Mouse (Mus musculus) intestine, embryonic 14.5 days (tissue): Measurements from ENCODE around the gene Plcb1. TPM values are rescaled to one million over a fixed set of nuclear protein-coding genes. Genes with fewer than 3 reads are reported as not detected.
"Not testable (repeated sequence)": the region's sequence is repeated elsewhere in the genome, so short reads cannot be mapped to it uniquely, and the experiment has no call there.

Experiments
- ATAC-seq: fragments of 200-750 bp; cut with Nextera tagmentation; replicated peaks from 2 replicates; pipeline ENCODE4 v1.8.0; 2017; ENCODE audit warnings: low read depth, moderate number of reproducible peaks, moderate TSS enrichment, moderate library complexity; ENCODE audit not compliant: low FRiP score, low TSS enrichment
- DNase-seq: peaks from one replicate; pipeline ENCODE4 v3.0.0-alpha.2; 2018; ENCODE audit warnings: low spot score
- H3K27ac ChIP-seq: fragments of 300-500 bp; sonication (generic); 2 replicates; pipeline ENCODE4 v1.5.1; 2014; ENCODE audit warnings: low read depth, mild to moderate bottlenecking, control low read depth
- H3K27me3 ChIP-seq: fragments of 300-500 bp; sonication (generic); replicated peaks from 2 replicates; pipeline ENCODE4 v1.6.1; 2014; ENCODE audit warnings: low read length, control low read depth; ENCODE audit not compliant: control insufficient read depth, insufficient read depth
- H3K36me3 ChIP-seq: fragments of 300-500 bp; sonication (generic); 2 replicates; pipeline ENCODE4 v1.6.1; 2014; ENCODE audit warnings: low read length, control low read depth; ENCODE audit not compliant: control insufficient read depth, insufficient read depth
- H3K4me1 ChIP-seq: fragments of 300-500 bp; sonication (generic); replicated peaks from 2 replicates; pipeline ENCODE4 v1.6.1; 2014; ENCODE audit warnings: low read length, control low read depth, mixed read lengths; ENCODE audit not compliant: control insufficient read depth, insufficient read depth
- H3K4me2 ChIP-seq: fragments of 300-500 bp; sonication (generic); 2 replicates; pipeline ENCODE4 v1.6.1; 2014; ENCODE audit warnings: low read length
- H3K4me3 ChIP-seq: fragments of 300-500 bp; sonication (generic); 2 replicates; pipeline ENCODE4 v1.5.1; 2014; ENCODE audit warnings: low read depth, low read length, control low read depth, mixed read lengths
- H3K9ac ChIP-seq: fragments of 300-500 bp; sonication (generic); 2 replicates; pipeline ENCODE4 v1.6.1; 2014; ENCODE audit warnings: mild to moderate bottlenecking, low read length
- H3K9me3 ChIP-seq: fragments of 300-500 bp; sonication (generic); 2 replicates; pipeline ENCODE4 v1.6.1; 2016; ENCODE audit warnings: low read length, control low read depth; ENCODE audit not compliant: control insufficient read depth
- WGBS: fragments of 180-500 bp; shearing (Covaris S2); extraction: QIAGEN DNeasy Blood & Tissue Kit; methylation state at CpG from one replicate; pipeline ENCODE4 v1.1.7; 2014; 5-methylcytosine and 5-hydroxymethylcytosine counted together
- polyA plus RNA-seq: library from polyadenylated mRNA; unstranded; fragments of >200 nt; fragmentation: Nextera tagmentation; extraction: Ambion mirVana; gene quantifications from 2 replicates; pipeline ENCODE4 v1.2.1, GENCODE M21; 2014

Gene Plcb1
- polyA plus RNA-seq, 1 experiment from 2014 or later, result 14.0 TPM

DNA sequence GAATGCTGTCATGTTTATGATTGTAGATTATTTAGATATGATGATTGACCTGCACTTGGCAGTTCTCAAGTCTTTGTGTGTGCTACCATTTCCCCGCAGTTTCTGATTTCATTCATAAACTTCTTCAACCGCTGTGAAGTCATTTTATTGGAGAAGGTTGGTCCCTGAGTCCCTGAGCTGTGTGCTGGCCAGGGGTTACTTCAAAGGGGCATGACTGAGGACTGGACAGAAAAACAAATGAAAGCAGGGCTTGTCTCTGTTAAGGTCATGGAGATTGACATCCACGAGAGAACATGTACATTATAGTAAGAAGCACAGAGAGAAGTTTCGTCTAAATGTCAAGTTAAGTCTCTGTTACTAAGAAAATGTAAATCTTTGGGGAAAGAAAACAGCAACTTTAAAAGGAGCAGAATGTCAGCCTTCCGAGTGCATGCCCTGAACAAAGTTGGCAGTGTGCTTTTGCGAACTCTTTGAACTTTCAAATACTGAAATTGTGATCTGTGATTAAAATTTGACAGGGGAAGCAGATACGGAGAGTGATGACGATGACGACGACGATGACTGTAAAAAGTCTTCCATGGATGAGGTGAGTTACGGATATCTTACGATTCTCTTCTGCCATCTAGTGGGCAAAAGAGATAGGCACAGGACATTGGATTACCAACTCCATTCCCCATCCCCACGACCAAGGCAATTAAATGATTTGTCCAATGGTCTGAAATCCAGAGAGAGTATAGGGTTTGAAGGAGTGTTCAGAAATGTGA, 544.1 kb downstream of the Plcb1 start:
- H3K4me2 ChIP-seq, result peak overlapping the region; percentile 44
- no peak overlapping the region for H3K27ac ChIP-seq
- DNase-seq (peak; percentile 67), ATAC-seq (peak; percentile 54; the same call in 1 of the 2 replicates)
- WGBS, result 8% methylated on average over 14 of the region's 14 CpGs
- no peaks in the 10 kb centered on the region for H3K36me3 ChIP-seq
- no peaks in the 10 kb centered on the region for H3K27me3 ChIP-seq
- no peak overlapping the region for H3K9ac ChIP-seq
- H3K9me3 ChIP-seq, result no peaks in the 10 kb centered on the region
- peak overlapping the region; percentile 6; the same call in 1 of the 2 replicates for H3K4me3 ChIP-seq
- H3K4me1 ChIP-seq, result no peaks in the 10 kb centered on the region

DNA sequence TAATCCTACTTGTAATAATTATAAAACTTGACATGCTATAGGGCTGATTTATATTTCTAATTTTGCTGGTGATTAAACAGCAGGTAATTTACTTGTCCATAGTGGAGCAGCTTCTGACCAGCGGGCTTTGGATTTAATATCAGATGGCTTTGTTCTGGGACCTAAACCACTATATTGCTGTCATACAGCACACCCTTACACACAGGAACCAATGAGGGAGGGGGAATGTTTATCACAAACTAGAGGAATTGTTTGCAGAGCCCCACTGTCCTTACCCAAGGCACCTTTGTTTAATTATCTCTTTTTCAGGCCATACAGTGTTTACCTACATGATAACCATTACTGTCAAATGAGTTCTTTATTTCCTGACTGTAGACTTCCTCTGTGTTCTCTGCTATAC, 546.0 kb downstream of the Plcb1 start:
- Histone ChIP-seq H3K36me3 (no peaks in the 10 kb centered on the region), H3K27me3 (no peaks in the 10 kb centered on the region), H3K9ac (no peak overlapping the region), H3K27ac (no peak overlapping the region), H3K9me3 (no peaks in the 10 kb centered on the region), H3K4me2 (no peak overlapping the region), H3K4me1 (no peaks in the 10 kb centered on the region), H3K4me3 (no peak overlapping the region)
- ATAC-seq (no peak), DNase-seq (no peak)
- 84% methylated on average over 1 of the region's 1 CpGs for WGBS

DNA sequence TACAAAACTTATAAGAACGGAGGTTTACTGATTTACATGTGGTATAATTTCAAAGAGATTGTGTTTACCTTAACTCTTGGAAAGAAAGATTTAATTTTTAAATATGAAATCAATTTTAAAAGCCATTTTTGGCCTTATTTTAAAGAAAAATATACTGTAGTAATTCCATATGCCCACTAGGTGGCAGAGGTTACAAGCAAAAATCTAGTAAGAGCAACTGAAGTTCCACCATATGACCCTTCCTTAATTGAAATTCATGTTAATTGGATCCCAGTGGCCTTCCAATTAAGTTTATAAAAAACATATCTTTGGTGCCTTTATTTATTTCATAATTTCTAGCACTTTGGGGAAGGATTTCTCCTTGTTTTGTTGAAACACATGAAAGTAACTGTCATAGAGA, 570.4 kb downstream of the Plcb1 start:
- no peaks in the 10 kb centered on the region for H3K4me1 ChIP-seq
- H3K9me3 ChIP-seq, result no peaks in the 10 kb centered on the region
- WGBS, result 28% methylated on average over 1 of the region's 1 CpGs
- no peaks in the 10 kb centered on the region for H3K36me3 ChIP-seq
- no peaks in the 10 kb centered on the region for H3K27me3 ChIP-seq
- H3K4me3 ChIP-seq, result no peak overlapping the region
- no peak overlapping the region for H3K27ac ChIP-seq
- no peak overlapping the region for H3K4me2 ChIP-seq
- ATAC-seq, result no peak
- H3K9ac ChIP-seq, result no peak overlapping the region
- DNase-seq, result no peak

DNA sequence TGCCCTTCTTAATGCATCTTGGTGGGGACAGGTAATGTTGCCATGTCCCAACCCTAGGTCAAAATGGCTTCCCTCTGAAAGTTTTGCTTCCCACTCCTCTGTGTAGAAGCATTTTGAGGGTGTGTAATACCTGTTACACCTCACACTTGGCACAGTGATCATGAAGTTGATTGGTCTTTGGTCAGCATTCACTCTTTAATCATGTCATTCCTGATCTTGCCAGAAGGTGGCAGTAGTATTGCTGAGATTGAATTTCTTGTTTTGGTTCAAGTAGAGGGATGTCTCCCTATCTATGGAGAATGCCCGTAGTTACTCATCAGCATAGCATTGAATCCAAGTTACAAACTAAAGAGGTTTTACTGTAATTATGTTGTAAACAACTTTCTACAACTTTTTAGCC, 575.9 kb downstream of the Plcb1 start:
- ATAC-seq, result 0 out of 2 replicates have a peak, but pooled peaks have one; percentile 43
- no peak overlapping the region for H3K27ac ChIP-seq
- no peak for DNase-seq
- no peaks in the 10 kb centered on the region for H3K27me3 ChIP-seq
- H3K36me3 ChIP-seq, result no peaks in the 10 kb centered on the region
- no peaks in the 10 kb centered on the region for H3K4me1 ChIP-seq
- WGBS, result 13% methylated on average over 1 of the region's 1 CpGs
- no peak overlapping the region for H3K4me3 ChIP-seq
- H3K4me2 ChIP-seq, result no peak overlapping the region
- no peaks in the 10 kb centered on the region for H3K9me3 ChIP-seq
- H3K9ac ChIP-seq, result no peak overlapping the region

DNA sequence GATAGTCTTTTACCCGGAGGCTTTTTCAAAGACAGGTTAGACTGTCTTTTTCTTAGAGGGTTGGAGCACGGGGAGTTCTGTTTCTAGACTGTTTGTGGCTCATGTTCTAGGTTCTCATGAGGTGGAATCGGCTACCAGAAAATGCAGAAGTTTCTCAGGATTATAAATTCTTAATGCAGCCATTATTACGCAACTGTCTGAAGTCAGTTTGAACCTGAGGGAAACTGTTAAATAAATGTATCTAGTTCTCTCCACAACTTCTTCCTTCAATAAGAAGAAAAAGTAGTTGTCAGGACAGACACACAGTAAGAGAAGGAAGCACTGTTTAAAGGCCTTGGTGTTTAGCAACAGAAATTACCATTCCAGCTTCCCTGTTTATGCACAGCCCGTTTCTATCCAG, 577.1 kb downstream of the Plcb1 start:
- Histone ChIP-seq H3K27me3 (no peaks in the 10 kb centered on the region), H3K27ac (no peak overlapping the region), H3K4me1 (no peaks in the 10 kb centered on the region), H3K4me3 (no peak overlapping the region), H3K4me2 (no peak overlapping the region), H3K9me3 (no peaks in the 10 kb centered on the region), H3K9ac (no peak overlapping the region), H3K36me3 (no peaks in the 10 kb centered on the region)
- WGBS, result 80% methylated on average over 5 of the region's 5 CpGs
- ATAC-seq (no peak), DNase-seq (no peak)

DNA sequence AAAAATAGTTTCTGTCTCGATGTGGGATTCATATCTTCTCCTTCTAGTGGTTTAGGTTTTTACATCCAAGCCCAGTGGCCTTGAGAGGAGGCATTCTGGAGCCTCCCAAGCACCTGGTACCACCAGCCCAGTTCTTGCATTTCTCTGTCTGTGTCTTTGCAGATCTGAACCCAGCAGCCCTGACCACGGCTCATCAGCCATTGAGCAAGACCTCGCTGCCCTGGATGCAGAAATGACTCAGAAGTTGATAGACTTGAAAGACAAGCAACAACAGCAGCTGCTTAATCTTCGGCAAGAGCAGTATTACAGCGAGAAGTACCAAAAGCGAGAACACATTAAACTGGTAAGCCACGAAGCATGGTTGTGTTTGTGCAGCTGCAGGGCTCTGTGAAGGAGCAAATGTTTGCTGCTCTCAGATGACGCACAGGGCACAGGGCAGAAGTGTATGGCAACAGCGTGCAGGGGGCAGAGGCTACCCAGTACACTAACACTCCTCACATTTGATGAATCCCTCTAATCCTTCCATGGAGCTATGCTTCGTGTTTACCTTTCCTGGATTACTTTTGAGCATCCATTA, 584.5 kb downstream of the Plcb1 start:
- Histone ChIP-seq H3K27me3 (no peaks in the 10 kb centered on the region), H3K4me1 (no peaks in the 10 kb centered on the region), H3K27ac (no peak overlapping the region), H3K9ac (no peak overlapping the region), H3K4me2 (no peak overlapping the region), H3K4me3 (no peak overlapping the region), H3K36me3 (no peaks in the 10 kb centered on the region), H3K9me3 (no peaks in the 10 kb centered on the region)
- no peak for DNase-seq
- ATAC-seq, result no peak
- WGBS, result 68% methylated on average over 10 of the region's 10 CpGs

DNA sequence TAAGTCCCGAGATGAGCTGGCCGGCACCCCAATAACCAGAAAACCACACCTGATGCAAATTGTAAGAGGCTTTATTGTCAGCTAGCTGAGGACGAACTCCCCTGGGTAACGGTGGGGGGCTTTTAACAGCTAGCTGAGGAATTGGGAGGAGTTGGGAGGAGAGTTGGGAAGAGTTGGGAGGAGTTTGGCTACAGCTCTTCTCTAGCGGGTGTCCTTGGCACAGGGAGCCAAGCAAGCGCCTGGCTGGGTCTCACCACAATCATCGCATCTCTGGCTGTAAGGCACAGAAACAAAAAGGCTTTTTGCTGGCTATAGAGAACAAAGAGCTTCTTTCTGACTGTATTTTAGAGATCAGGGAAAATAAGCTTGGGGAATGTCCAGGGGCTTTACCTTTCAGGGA, 594.9 kb downstream of the Plcb1 start:
- H3K4me2 ChIP-seq, H3K27ac ChIP-seq, H3K27me3 ChIP-seq, H3K9ac ChIP-seq, DNase-seq, ATAC-seq, H3K36me3 ChIP-seq, H3K9me3 ChIP-seq, H3K4me1 ChIP-seq, H3K4me3 ChIP-seq: not testable (repeated sequence)
- 48% methylated on average over 7 of the region's 7 CpGs for WGBS

DNA sequence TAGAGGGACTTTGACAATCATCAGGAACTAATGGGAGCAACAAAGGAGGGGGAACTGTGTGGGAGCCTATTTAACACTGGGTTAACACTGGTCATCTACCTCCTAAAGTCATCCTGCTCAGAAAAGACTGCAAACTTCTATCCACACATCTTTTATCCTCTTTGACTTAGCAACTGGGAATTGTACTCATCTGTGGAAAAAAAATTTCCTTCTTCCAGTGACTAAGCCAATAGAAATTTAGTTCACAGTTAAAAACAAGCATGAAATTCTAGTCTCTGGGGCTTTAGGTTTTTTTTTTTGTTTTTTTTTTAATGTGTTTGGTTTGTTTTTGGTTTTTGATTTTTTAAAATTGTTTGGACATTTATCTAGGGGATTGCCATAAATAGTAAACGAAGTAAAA, 595.5 kb downstream of the Plcb1 start:
- Histone ChIP-seq H3K9me3 (no peaks in the 10 kb centered on the region), H3K4me2 (no peak overlapping the region), H3K27ac (no peak overlapping the region), H3K4me1 (no peaks in the 10 kb centered on the region), H3K36me3 (no peaks in the 10 kb centered on the region), H3K27me3 (no peaks in the 10 kb centered on the region), H3K9ac (no peak overlapping the region), H3K4me3 (no peak overlapping the region)
- DNase-seq, result no peak
- no peak for ATAC-seq
- WGBS, result 84% methylated on average over 1 of the region's 1 CpGs

DNA sequence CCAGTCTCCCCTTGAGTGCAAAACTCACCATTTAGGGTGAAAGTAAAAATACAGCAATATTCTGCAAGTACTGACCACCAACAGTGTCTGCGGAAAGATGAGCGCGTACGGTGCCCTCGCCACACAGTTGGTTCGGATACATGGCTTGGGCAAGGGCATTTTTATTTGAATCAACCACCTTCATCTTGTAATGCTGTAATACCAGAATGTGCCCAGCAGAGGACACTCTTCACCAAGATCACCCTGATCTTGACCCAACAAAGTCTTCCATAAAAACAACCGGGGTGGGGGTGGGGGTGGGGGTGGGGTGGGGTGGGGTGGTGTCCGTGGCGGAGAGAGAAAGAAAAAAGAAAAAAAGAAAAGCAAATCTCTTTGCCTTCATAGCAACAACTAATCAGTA, 602.1 kb downstream of the Plcb1 start:
- DNase-seq (no peak), ATAC-seq (no peak)
- Histone ChIP-seq H3K9me3 (no peaks in the 10 kb centered on the region), H3K4me1 (no peaks in the 10 kb centered on the region), H3K36me3 (no peaks in the 10 kb centered on the region), H3K27me3 (no peaks in the 10 kb centered on the region), H3K9ac (no peak overlapping the region), H3K27ac (no peak overlapping the region), H3K4me2 (no peak overlapping the region), H3K4me3 (no peak overlapping the region)
- WGBS, result 67% methylated on average over 9 of the region's 9 CpGs
